Mouse (Mus musculus): ENCODE data around the gene Col4a3. TPM values are rescaled to one million over a fixed set of nuclear protein-coding genes. Genes with fewer than 3 reads are reported as not detected.

The Col4a3 gene
- total and polyA plus RNA-seq, 2 experiments: 0.28 to 1.2 TPM

GRCm38 (mm10) chr1:82766227-82766626, 179.5 kb downstream of the Col4a3 start:
- Histone ChIP-seq H3K27me3 (ENCODE audit: control insufficient read depth, insufficient read depth, low read length) (no peaks in the 10 kb centered on the region), H3K27ac (replicated peaks; ENCODE audit: insufficient read depth, low read depth, low read length) (no peak overlapping the region), H3K79me2 (ENCODE audit: control insufficient read depth, insufficient read depth, low read length) (no peaks in the 10 kb centered on the region), H3K4me3 (ENCODE audit: insufficient read depth, low read depth, low read length) (no peak overlapping the region), H3K36me3 (ENCODE audit: control insufficient read depth, insufficient read depth, low read length) (peaks cover 3% of the 10 kb centered on the region; the same call in 1 of the 2 replicates), H3K4me1 (ENCODE audit: control insufficient read depth, insufficient read depth, low read length) (no peaks in the 10 kb centered on the region), H3K9ac (ENCODE audit: low read depth, low read length) (no peak overlapping the region)
- no peak for DNase-seq (ENCODE audit: extremely low read depth, low read depth, low spot score)
- TF ChIP-seq CTCF (IDR thresholded peaks at IDR 0.05; ENCODE audit: low read depth, low read length): no peak
- 70% methylated on average over 1 of the region's 1 CpGs for WGBS

GRCm38 (mm10) chr1:82766641-82767040, 179.9 kb downstream of the Col4a3 start:
- no peak overlapping the region for H3K4me3 ChIP-seq (ENCODE audit: insufficient read depth, low read depth, low read length)
- H3K27ac ChIP-seq (replicated peaks; ENCODE audit: insufficient read depth, low read depth, low read length): no peak overlapping the region
- H3K36me3 ChIP-seq (ENCODE audit: control insufficient read depth, insufficient read depth, low read length): peaks cover under 1% of the 10 kb centered on the region; the same call in 1 of the 2 replicates
- H3K4me1 ChIP-seq (ENCODE audit: control insufficient read depth, insufficient read depth, low read length): no peaks in the 10 kb centered on the region
- H3K9ac ChIP-seq (ENCODE audit: low read depth, low read length): no peak overlapping the region
- H3K27me3 ChIP-seq (ENCODE audit: control insufficient read depth, insufficient read depth, low read length): no peaks in the 10 kb centered on the region
- 70% methylated on average over 4 of the region's 4 CpGs for WGBS
- no peaks in the 10 kb centered on the region for H3K79me2 ChIP-seq (ENCODE audit: control insufficient read depth, insufficient read depth, low read length)
- DNase-seq (ENCODE audit: extremely low read depth, low read depth, low spot score): no peak
- TF ChIP-seq CTCF (IDR thresholded peaks at IDR 0.05; ENCODE audit: low read depth, low read length): no peak
- TF ChIP-seq POLR2A (IDR thresholded peaks at IDR 0.05; ENCODE audit: extremely low read depth, insufficient read depth, low read length): no peak

- 49% methylated on average over 5 of the region's 5 CpGs for WGBS
- no peak within 1 kb of the TSS for H3K9ac ChIP-seq (ENCODE audit: low read depth, low read length)
Measured at GRCm38 (mm10) chr1:82768269-82768668, 181.5 kb downstream of the Col4a3 start, which contains the start of gene Tm4sf20. Tm4sf20 (minus strand) TSS chr1:82768461.

DNA sequence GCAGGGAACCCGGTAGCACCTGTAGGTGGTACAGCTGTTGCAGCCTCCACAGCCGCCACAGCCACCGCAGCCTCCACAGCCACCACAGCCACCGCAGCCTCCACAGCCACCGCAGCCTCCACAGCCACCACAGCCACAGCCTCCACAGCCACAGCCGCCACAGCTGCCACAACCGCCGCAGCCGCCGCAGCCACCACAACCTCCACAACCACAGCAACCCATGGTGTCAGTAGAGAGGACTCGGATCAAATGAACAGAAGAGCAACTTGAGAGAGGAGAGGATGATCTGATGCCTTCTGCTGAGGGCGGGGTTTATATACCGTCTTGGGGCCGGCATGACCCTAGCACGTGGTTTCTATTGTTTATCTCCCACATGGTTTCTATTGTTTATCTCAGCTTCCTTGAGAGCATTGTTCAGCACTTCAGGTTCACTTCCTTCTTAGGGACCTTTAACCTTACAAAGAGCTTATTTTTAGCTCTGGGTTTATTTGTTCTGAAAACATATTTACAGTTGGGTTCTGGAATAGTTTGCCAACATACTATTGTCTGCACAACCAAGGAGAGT, 184.4 kb downstream of the Col4a3 start, which contains the start of gene Gm47791:
Gene Gm47791 (minus strand): TSS at position 222 of the 565 bp plus-strand sequence.
- Histone ChIP-seq H3K79me2 (ENCODE audit: control insufficient read depth, insufficient read depth, low read length) (no peaks in the 10 kb centered on the region), H3K36me3 (ENCODE audit: control insufficient read depth, insufficient read depth, low read length) (no peaks in the 10 kb centered on the region), H3K27me3 (ENCODE audit: control insufficient read depth, insufficient read depth, low read length) (no peaks in the 10 kb centered on the region), H3K9ac (ENCODE audit: low read depth, low read length) (no peak within 1 kb of the TSS), H3K4me3 (ENCODE audit: insufficient read depth, low read depth, low read length) (no peak within 1 kb of the TSS), H3K27ac (replicated peaks; ENCODE audit: insufficient read depth, low read depth, low read length) (no peak within 1 kb of the TSS), H3K4me1 (ENCODE audit: control insufficient read depth, insufficient read depth, low read length) (no peaks in the 10 kb centered on the region)
- DNase-seq (ENCODE audit: extremely low read depth, low read depth, low spot score): no peak
- 89% methylated on average over 15 of the region's 15 CpGs for WGBS
- no peak for TF ChIP-seq CTCF (IDR thresholded peaks at IDR 0.05; ENCODE audit: low read depth, low read length)
- TF ChIP-seq POLR2A (IDR thresholded peaks at IDR 0.05; ENCODE audit: extremely low read depth, insufficient read depth, low read length): no peak

More at GRCm38 (mm10) chr1:82768269-82768668, 181.5 kb downstream of the Col4a3 start, which contains the start of gene Tm4sf20:
- H3K27ac ChIP-seq (replicated peaks; ENCODE audit: insufficient read depth, low read depth, low read length): no peak within 1 kb of the TSS
- no peaks in the 10 kb centered on the region for H3K27me3 ChIP-seq (ENCODE audit: control insufficient read depth, insufficient read depth, low read length)
- H3K4me1 ChIP-seq (ENCODE audit: control insufficient read depth, insufficient read depth, low read length): no peaks in the 10 kb centered on the region
- no peak within 1 kb of the TSS for H3K4me3 ChIP-seq (ENCODE audit: insufficient read depth, low read depth, low read length)
- no peak for DNase-seq (ENCODE audit: extremely low read depth, low read depth, low spot score)
- no peaks in the 10 kb centered on the region for H3K79me2 ChIP-seq (ENCODE audit: control insufficient read depth, insufficient read depth, low read length)
- H3K36me3 ChIP-seq (ENCODE audit: control insufficient read depth, insufficient read depth, low read length): no peaks in the 10 kb centered on the region
- TF ChIP-seq POLR2A (IDR thresholded peaks at IDR 0.05; ENCODE audit: extremely low read depth, insufficient read depth, low read length) (no peak), CTCF (IDR thresholded peaks at IDR 0.05; ENCODE audit: low read depth, low read length) (no peak)

Other genes starting within 250 kb of the Col4a3 start
- gene Col4a4, start 72 bp upstream of the Col4a3 start, total RNA-seq (2014; rRNA removed): 0.13 and 0.18 TPM in 2 replicates
- gene Col4a4, start 72 bp upstream of the Col4a3 start, polyA plus RNA-seq (2012; rRNA removed): 0.06 and 0.14 TPM in 2 replicates
- gene Mff, start 138.0 kb downstream of the Col4a3 start, total RNA-seq (2014; rRNA removed): 55.2 and 58.3 TPM in 2 replicates
- gene Mff, start 138.0 kb downstream of the Col4a3 start, polyA plus RNA-seq (2012; rRNA removed): 32.4 and 38.1 TPM in 2 replicates
- gene Tm4sf20, start 181.5 kb downstream of the Col4a3 start, total RNA-seq (2014; rRNA removed): not detected in 2 replicates
- not detected in 2 replicates for gene Tm4sf20, start 181.5 kb downstream of the Col4a3 start, polyA plus RNA-seq (2012; rRNA removed)
- not detected in 2 replicates for gene Gm47791, start 184.3 kb downstream of the Col4a3 start, total RNA-seq (2014; rRNA removed)
- not detected in 2 replicates for gene Gm47791, start 184.3 kb downstream of the Col4a3 start, polyA plus RNA-seq (2012; rRNA removed)